Mouse (Mus musculus) liver, postnatal 0 days (tissue): ENCODE measurements around the gene Stx17. TPM values are rescaled to one million over a fixed set of nuclear protein-coding genes. Genes with fewer than 3 reads are reported as not detected.

Experiments used
- ATAC-seq: fragments of 200-750 bp; cut with Nextera tagmentation; 2 replicates; pipeline ENCODE4 v1.8.0; 2017; ENCODE audit warnings: mild to moderate bottlenecking, moderate library complexity
- DNase-seq: peaks from one replicate; pipeline ENCODE4 v3.0.0-alpha.2; 2016
- H3K27ac ChIP-seq: fragments of 300-500 bp; sonication (generic); 2 replicates; pipeline ENCODE4 v1.5.1; 2014; ENCODE audit warnings: antibody characterized with exemption, moderate library complexity, mild to moderate bottlenecking, low read depth
- H3K27me3 ChIP-seq: fragments of 300-500 bp; sonication (generic); 2 replicates; pipeline ENCODE4 v1.6.1; 2014; ENCODE audit warnings: low read length, control low read depth, mixed read lengths; ENCODE audit not compliant: insufficient read depth
- H3K36me3 ChIP-seq: fragments of 300-500 bp; sonication (generic); replicated peaks from 2 replicates; pipeline ENCODE4 v1.6.1; 2014; ENCODE audit warnings: mild to moderate bottlenecking, control low read depth, low read length, moderate library complexity, mixed read lengths; ENCODE audit not compliant: insufficient read depth
- H3K4me1 ChIP-seq: fragments of 300-500 bp; sonication (generic); 2 replicates; pipeline ENCODE4 v1.6.1; 2014; ENCODE audit warnings: antibody characterized with exemption, mild to moderate bottlenecking, control low read depth; ENCODE audit not compliant: insufficient read depth
- H3K4me2 ChIP-seq: fragments of 300-500 bp; sonication (generic); 2 replicates; pipeline ENCODE4 v1.6.1; 2014; ENCODE audit warnings: low read depth, mild to moderate bottlenecking, low read length, moderate library complexity, mixed read lengths
- H3K4me3 ChIP-seq: fragments of 300-500 bp; sonication (generic); 2 replicates; pipeline ENCODE4 v1.5.1; 2014; ENCODE audit warnings: low read depth, low read length
- H3K9ac ChIP-seq: fragments of 300-500 bp; sonication (generic); replicated peaks from 2 replicates; pipeline ENCODE4 v1.6.1; 2014; ENCODE audit warnings: mild to moderate bottlenecking, moderate library complexity
- H3K9me3 ChIP-seq: fragments of 300-500 bp; sonication (generic); 2 replicates; pipeline ENCODE4 v1.6.1; 2016; ENCODE audit warnings: mild to moderate bottlenecking, control low read depth, low read length, mixed read lengths
- CTCF ChIP-seq: sonication (generic); IDR thresholded peaks from 2 replicates; pipeline ENCODE4 v1.5.1; 2016; ENCODE audit warnings: antibody characterized with exemption, low read depth
- EP300 ChIP-seq: IDR thresholded peaks from 2 replicates; pipeline ENCODE4 v1.6.1; 2016; ENCODE audit warnings: antibody characterized with exemption, low read depth, mild to moderate bottlenecking
- WGBS: fragments of 180-500 bp; shearing (Covaris S2); extraction: QIAGEN DNeasy Blood & Tissue Kit; methylation state at CpG from one replicate; pipeline ENCODE4 v1.1.7; 2014; ENCODE audit not compliant: insufficient replicate concordance; 5-methylcytosine and 5-hydroxymethylcytosine counted together
- polyA plus RNA-seq: library from polyadenylated mRNA; unstranded; fragments of >200 nt; fragmentation: Nextera tagmentation; extraction: Ambion mirVana; gene quantifications from 2 replicates; pipeline ENCODE4 v1.2.1, GENCODE M21; 2015

The Stx17 gene
- polyA plus RNA-seq, result 11.2 and 13.0 TPM in 2 replicates

GRCm38 (mm10) chr4:48124773-48125469 lies at the start of gene Stx17:
Gene Stx17 (plus strand): TSS chr4:48124915.
- ATAC-seq (peak; percentile 100), DNase-seq (peak; percentile 94)
- peak within 1 kb of the TSS; percentile 81 for H3K4me2 ChIP-seq
- under 1% methylated on average over 57 of the region's 58 CpGs for WGBS
- H3K27ac ChIP-seq, result peak within 1 kb of the TSS; percentile 68
- TF ChIP-seq CTCF (no peak), EP300 (no peak)
- peak within 1 kb of the TSS; percentile 95 for H3K9ac ChIP-seq
- H3K9me3 ChIP-seq, result no peaks in the 10 kb centered on the region
- peak within 1 kb of the TSS; percentile 89 for H3K4me3 ChIP-seq
- H3K36me3 ChIP-seq, result no peaks in the 10 kb centered on the region
- H3K4me1 ChIP-seq, result peaks cover 10% of the 10 kb centered on the region
- no peaks in the 10 kb centered on the region for H3K27me3 ChIP-seq

GRCm38 (mm10) chr4:48076693-48077471 lies 47.8 kb upstream of the Stx17 start:
- peaks cover 4% of the 10 kb centered on the region; the same call in 1 of the 2 replicates for H3K4me1 ChIP-seq
- H3K27ac ChIP-seq, result no peak overlapping the region
- 0 out of 2 replicates have a peak, but pooled peaks cover 3% of the 10 kb centered on the region for H3K27me3 ChIP-seq
- H3K4me2 ChIP-seq, result no peak overlapping the region
- no peak overlapping the region for H3K9ac ChIP-seq
- no peaks in the 10 kb centered on the region for H3K9me3 ChIP-seq
- no peak overlapping the region for H3K4me3 ChIP-seq
- 60% methylated on average over 13 of the region's 13 CpGs for WGBS
- H3K36me3 ChIP-seq, result no peaks in the 10 kb centered on the region
- no peak for TF ChIP-seq EP300
- TF ChIP-seq CTCF, result no peak
- DNase-seq (peak; percentile 39), ATAC-seq (peak; percentile 54; the same call in 1 of the 2 replicates)

GRCm38 (mm10) chr4:48078213-48078612 lies 46.5 kb upstream of the Stx17 start:
- Histone ChIP-seq H3K27ac (no peak overlapping the region), H3K9me3 (no peaks in the 10 kb centered on the region), H3K4me3 (no peak overlapping the region), H3K9ac (no peak overlapping the region), H3K4me2 (no peak overlapping the region), H3K27me3 (0 out of 2 replicates have a peak, but pooled peaks cover 3% of the 10 kb centered on the region), H3K36me3 (no peaks in the 10 kb centered on the region), H3K4me1 (peaks cover 4% of the 10 kb centered on the region; the same call in 1 of the 2 replicates)
- ATAC-seq, result no peak
- TF ChIP-seq EP300 (no peak), CTCF (no peak)
- no peak for DNase-seq
- 23% methylated on average over 4 of the region's 4 CpGs for WGBS

- TF ChIP-seq CTCF (no peak), EP300 (no peak)
- ATAC-seq, result no peak
- Histone ChIP-seq H3K4me3 (no peak overlapping the region), H3K9ac (no peak overlapping the region), H3K27me3 (0 out of 2 replicates have a peak, but pooled peaks cover 3% of the 10 kb centered on the region), H3K4me1 (peaks cover 4% of the 10 kb centered on the region; the same call in 1 of the 2 replicates), H3K27ac (no peak overlapping the region), H3K9me3 (no peaks in the 10 kb centered on the region), H3K4me2 (no peak overlapping the region), H3K36me3 (no peaks in the 10 kb centered on the region)
- no peak for DNase-seq
- WGBS, result 54% methylated on average over 8 of the region's 8 CpGs
These were observed 45.3 kb upstream of the Stx17 start for GRCm38 (mm10) chr4:48079285-48080039.

DNA sequence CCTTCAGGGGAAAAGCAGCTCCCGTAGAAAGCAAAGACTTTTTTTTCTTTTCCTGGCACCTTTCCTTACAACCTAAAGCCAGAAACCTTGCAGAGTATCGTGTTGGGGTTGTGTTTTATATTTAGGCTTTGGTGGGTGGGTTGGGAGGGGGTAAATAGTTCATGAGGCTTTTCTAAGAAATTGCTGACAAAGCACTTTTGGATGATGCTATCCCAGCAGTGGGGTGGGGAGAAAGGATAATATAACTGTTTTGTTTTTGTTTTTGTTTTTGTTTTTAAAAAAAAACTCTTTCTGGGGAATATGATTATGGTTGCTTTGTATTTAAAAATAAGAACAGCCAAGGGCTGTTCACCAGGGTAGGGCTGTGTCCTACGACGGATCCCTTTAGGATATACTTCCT lies 41.3 kb upstream of the Stx17 start:
- TF ChIP-seq CTCF, result no peak
- TF ChIP-seq EP300, result no peak
- Histone ChIP-seq H3K27ac (no peak overlapping the region), H3K9ac (no peak overlapping the region), H3K4me1 (no peaks in the 10 kb centered on the region), H3K36me3 (no peaks in the 10 kb centered on the region), H3K9me3 (no peaks in the 10 kb centered on the region), H3K4me2 (no peak overlapping the region), H3K4me3 (no peak overlapping the region), H3K27me3 (0 out of 2 replicates have a peak, but pooled peaks cover 3% of the 10 kb centered on the region)
- no peak for ATAC-seq
- 77% methylated on average over 4 of the region's 4 CpGs for WGBS
- DNase-seq, result no peak
